In the genomic region with DNA sequence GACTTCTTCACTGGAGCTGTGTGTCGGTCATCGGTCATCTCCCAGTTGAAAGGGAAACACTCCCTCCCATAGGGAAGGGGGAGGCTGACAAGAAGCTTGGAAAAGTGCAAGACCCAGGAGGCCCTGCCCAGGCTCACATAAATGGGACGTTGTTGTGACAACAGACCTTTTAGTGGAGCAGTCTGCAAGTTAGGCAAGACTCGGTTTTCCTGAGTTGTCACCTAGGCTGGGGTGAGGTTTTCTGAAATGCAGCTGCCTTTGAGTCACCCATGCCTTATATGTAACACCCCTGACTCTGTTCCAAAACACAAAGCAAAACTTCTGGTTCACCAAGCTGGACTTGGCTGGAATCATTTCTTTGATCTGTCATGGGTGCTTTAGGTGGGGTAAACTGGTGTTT, we compare ENCODE assay signal across 24 mouse cellular contexts. TPM values are rescaled to one million over a fixed set of nuclear protein-coding genes. Genes with fewer than 3 reads are reported as not detected.
DNase-seq lines count a peak whose midpoint lies in the region; ATAC-seq and TF ChIP-seq lines count a peak whose summit lies in the region.
"Had no signal": no experiment of that assay in that cellular context is flagged by ENCODE, and none has a peak within 500 bp of the region (broad histone marks: within the 10 kb centered on the region; RNA-seq: fewer than 3 reads in every experiment).

No protein-coding gene starts in this region.

- peaks cover 30% of the 10 kb centered on the region; the same call in 1 of the 2 replicates for H3K4me1 ChIP-seq in kidney, embryonic 15.5 days
- H3K4me1 ChIP-seq in lung, postnatal 0 days (ENCODE audit: insufficient read depth, low read depth, low read length), result peaks cover 3% of the 10 kb centered on the region; the same call in 1 of the 2 replicates
- H3K4me1 ChIP-seq: embryonic facial prominence, embryonic 12.5 days; midbrain, embryonic 12.5 days; neural tube, embryonic 12.5 days had no signal

- no peak overlapping the region for H3K9ac ChIP-seq in kidney, embryonic 15.5 days
- no peak overlapping the region for H3K9ac ChIP-seq in lung, postnatal 0 days (replicated peaks; ENCODE audit: low read depth)
- H3K9ac ChIP-seq: embryonic facial prominence, embryonic 12.5 days; heart, embryonic 12.5 days; hindbrain, embryonic 14.5 days; limb, embryonic 13.5 days; liver, embryonic 13.5 days; midbrain, embryonic 12.5 days; neural tube, embryonic 12.5 days had no signal

- no peaks in the 10 kb centered on the region for H3K9me3 ChIP-seq in kidney, embryonic 15.5 days (replicated peaks)
- no peaks in the 10 kb centered on the region for H3K9me3 ChIP-seq in lung, postnatal 0 days (ENCODE audit: low read length)
- H3K9me3 ChIP-seq: embryonic facial prominence, embryonic 12.5 days; heart, embryonic 12.5 days; limb, embryonic 13.5 days; liver, embryonic 13.5 days; midbrain, embryonic 12.5 days; neural tube, embryonic 12.5 days had no signal

- H3K36me3 ChIP-seq in kidney, embryonic 15.5 days, result no peaks in the 10 kb centered on the region
- H3K36me3 ChIP-seq in lung, postnatal 0 days (ENCODE audit: insufficient read depth, low read length), result no peaks in the 10 kb centered on the region
- H3K36me3 ChIP-seq: embryonic facial prominence, embryonic 12.5 days; limb, embryonic 13.5 days; midbrain, embryonic 12.5 days; neural tube, embryonic 12.5 days had no signal

- no peak for TF ChIP-seq EP300 in lung, postnatal 0 days (IDR thresholded peaks at IDR 0.05)

- peak overlapping the region; percentile 59 for H3K27ac ChIP-seq in kidney, embryonic 15.5 days
- no peak overlapping the region for H3K27ac ChIP-seq in lung, postnatal 0 days (ENCODE audit: low read length)
- H3K27ac ChIP-seq: embryonic facial prominence, embryonic 12.5 days; hindbrain, embryonic 14.5 days; limb, embryonic 13.5 days; liver, embryonic 13.5 days; midbrain, embryonic 12.5 days; neural tube, embryonic 12.5 days had no signal

- ATAC-seq in kidney, embryonic 15.5 days (replicated peaks; ENCODE audit: low FRiP score), result no peak
- peak; percentile 67 for ATAC-seq in lung, postnatal 0 days
- ATAC-seq: CD4-positive, CD25-positive, alpha-beta regulatory T cell, adult 4 months; forebrain, embryonic 16.5 days had no signal

- no peak overlapping the region for H3K4me2 ChIP-seq in kidney, embryonic 15.5 days
- no peak overlapping the region for H3K4me2 ChIP-seq in lung, postnatal 0 days (replicated peaks; ENCODE audit: low read depth, low read length)
- H3K4me2 ChIP-seq: embryonic facial prominence, embryonic 12.5 days; heart, embryonic 12.5 days; hindbrain, embryonic 14.5 days; limb, embryonic 13.5 days; liver, embryonic 13.5 days; midbrain, embryonic 12.5 days; neural tube, embryonic 12.5 days had no signal

- no peak for DNase-seq in kidney, adult 8-10 months
- peak; percentile 63 for DNase-seq in 3134 (ENCODE audit: extremely low read depth, insufficient read length, low spot score)
- peak; percentile 75 for DNase-seq in 416B (ENCODE audit: low read depth)
- peak; percentile 77 for DNase-seq in lung, postnatal 0 days (ENCODE audit: low spot score)
- DNase-seq in right cerebral cortex, postnatal 25 days, result no peak
- DNase-seq in ovary, postnatal 14 days (ENCODE audit: low spot score), result no peak
- no peak for DNase-seq in testis, postnatal 14 days (ENCODE audit: low spot score)
- DNase-seq: cerebellum, adult 9-11 months; gastrocnemius, postnatal 36 days; kidney, postnatal 4 days; layer of hippocampus, adult 9-11 months; liver, embryonic 13.5 days; right cerebral cortex, adult 18-20 months; thymus, postnatal 36 days had no signal

- no peaks in the 10 kb centered on the region for H3K27me3 ChIP-seq in kidney, embryonic 15.5 days
- no peaks in the 10 kb centered on the region for H3K27me3 ChIP-seq in lung, postnatal 0 days (replicated peaks; ENCODE audit: insufficient read depth, low read length)
- H3K27me3 ChIP-seq: embryonic facial prominence, embryonic 12.5 days; heart, embryonic 12.5 days; limb, embryonic 13.5 days; liver, embryonic 13.5 days; midbrain, embryonic 12.5 days; neural tube, embryonic 12.5 days had no signal

- WGBS in kidney, embryonic 15.5 days, result 40% methylated on average over 4 of the region's 4 CpGs
- WGBS in lung, postnatal 0 days, result 55% methylated on average over 4 of the region's 4 CpGs

- TF ChIP-seq CTCF in lung, postnatal 0 days (IDR thresholded peaks at IDR 0.05), result no peak

- H3K4me3 ChIP-seq in kidney, embryonic 15.5 days (replicated peaks), result no peak overlapping the region
- H3K4me3 ChIP-seq in lung, postnatal 0 days (ENCODE audit: low read depth, low read length), result no peak overlapping the region
- H3K4me3 ChIP-seq: embryonic facial prominence, embryonic 12.5 days; erythroblast, embryonic 14.5 days; heart, embryonic 12.5 days; limb, embryonic 13.5 days; liver, embryonic 13.5 days; midbrain, embryonic 12.5 days; neural tube, embryonic 12.5 days had no signal

RNA-seq across cellular contexts. Expression of a gene that starts 39.1 kb away (rescaled TPM):
- polyA plus RNA-seq in kidney, embryonic 15.5 days (2015; fragmentation: Nextera tagmentation; extraction: Ambion mirVana), result 10.1 and 10.2 TPM in 2 replicates
- polyA plus RNA-seq in lung, postnatal 0 days (2015; fragmentation: Nextera tagmentation; extraction: Ambion mirVana), result 1.6 and 2.0 TPM in 2 replicates

Comparison
In these comparisons a context has a peak if more than half of its experiments do, and no peak if none do; other contexts are left out.
1. DNase-seq: peak in 3134 (single experiment), 416B (single experiment) and lung, postnatal 0 days (single experiment); none in kidney, adult 8-10 months (0 of 2), right cerebral cortex, postnatal 25 days (single experiment), ovary, postnatal 14 days (single experiment) and testis, postnatal 14 days (single experiment).